Mouse (Mus musculus) embryonic fibroblast, embryonic 13.5 days (primary cell): ENCODE results near the gene Gm10778.
"Not testable (repeated sequence)": the region's sequence is repeated elsewhere in the genome, so short reads cannot be mapped to it uniquely, and the experiment has no call there.

Experiments used
- CTCF ChIP-seq: IDR thresholded peaks from 2 replicates; pipeline ENCODE4 v1.5.1; 2011; ENCODE audit warnings: mild to moderate bottlenecking, control low read depth, low read length, moderate library complexity, borderline replicate concordance; ENCODE audit not compliant: insufficient read depth
- POLR2A ChIP-seq: IDR thresholded peaks from 2 replicates; pipeline ENCODE4 v1.6.1; 2011; ENCODE audit warnings: low read depth, mild to moderate bottlenecking, control low read depth, low read length, moderate library complexity

DNA sequence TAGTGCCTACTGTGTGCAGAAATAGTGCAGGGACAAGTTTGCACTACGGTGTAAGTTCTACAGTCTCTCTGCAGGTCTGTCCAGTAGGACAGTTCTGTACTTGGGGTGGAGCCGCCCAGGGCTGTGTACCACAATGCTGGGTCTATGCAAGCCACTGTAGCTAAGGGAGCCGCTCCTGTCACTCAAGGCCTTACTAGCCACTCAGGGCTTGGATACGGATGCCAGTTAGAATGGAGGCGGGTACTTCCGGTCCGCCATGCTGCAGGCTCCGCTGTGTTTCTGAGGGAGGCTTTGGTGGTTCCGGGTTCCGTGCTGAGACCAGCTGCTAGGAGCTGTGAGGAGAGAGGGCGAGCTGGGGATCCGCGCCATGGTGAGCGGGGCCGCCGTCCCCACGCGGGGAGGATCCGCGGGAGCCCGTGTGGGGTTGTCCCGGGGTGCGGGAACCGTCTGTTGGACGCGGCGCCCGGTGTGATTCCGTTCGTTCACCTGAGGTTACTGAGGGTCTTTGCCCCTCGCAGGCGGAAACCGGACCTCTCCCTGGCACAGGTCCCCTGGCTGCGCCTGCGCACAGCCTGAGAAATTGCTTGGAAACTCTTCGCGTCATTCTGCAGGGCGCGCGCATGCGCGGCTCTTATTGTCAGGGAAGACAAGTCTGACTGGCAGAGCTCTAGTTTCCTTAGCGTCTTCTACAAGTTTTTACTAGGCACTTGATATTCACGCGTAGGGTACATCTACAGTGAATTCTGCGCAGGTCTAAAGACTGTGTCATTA, 55.9 kb downstream of the Gm10778 start, which contains the start of gene Zfp433:
- not testable (repeated sequence) for TF ChIP-seq POLR2A, CTCF
